Mouse (Mus musculus) cerebellum, adult (tissue): ENCODE data around the gene Rad17.
A peak's percentile ranks its signal among the peaks of the same experiment; 100 is the strongest.

Experiments
- ATAC-seq: cut with Nextera tagmentation; 2 replicates; pipeline ENCODE4 v1.9.2; 2017; ENCODE audit warnings: mild to moderate bottlenecking, moderate library complexity, mixed read lengths; ENCODE audit not compliant: insufficient number of reproducible peaks, low FRiP score, low TSS enrichment

The Rad17 gene

GRCm38 (mm10) chr13:100616181-100617087 is 34.4 kb downstream of the Rad17 start, which contains the start of gene Marveld2:
Gene Marveld2, minus strand, starts transcription at chr13:100616971.
- ATAC-seq: peak; percentile 93

- ATAC-seq: no peak
Observed at GRCm38 (mm10) chr13:100612903-100613302, 37.9 kb downstream of the Rad17 start.

- peak; percentile 37; the same call in 1 of the 2 replicates for ATAC-seq
Observed at GRCm38 (mm10) chr13:100612251-100612650, 38.6 kb downstream of the Rad17 start.

GRCm38 (mm10) chr13:100611266-100611665 is 39.6 kb downstream of the Rad17 start:
- no peak for ATAC-seq

GRCm38 (mm10) chr13:100607756-100608155 is 43.1 kb downstream of the Rad17 start:
- ATAC-seq: no peak

GRCm38 (mm10) chr13:100605845-100606244 is 45.0 kb downstream of the Rad17 start:
- no peak for ATAC-seq

- ATAC-seq: no peak
Observed at GRCm38 (mm10) chr13:100603738-100604095, 47.1 kb downstream of the Rad17 start.

GRCm38 (mm10) chr13:100603031-100603737 is 47.7 kb downstream of the Rad17 start:
- ATAC-seq: no peak

GRCm38 (mm10) chr13:100602239-100602902 is 48.5 kb downstream of the Rad17 start:
- ATAC-seq: no peak

GRCm38 (mm10) chr13:100601034-100601433 is 49.8 kb downstream of the Rad17 start:
- ATAC-seq: no peak

- ATAC-seq: no peak
Observed at GRCm38 (mm10) chr13:100600317-100600716, 50.5 kb downstream of the Rad17 start.

- no peak for ATAC-seq
Observed at GRCm38 (mm10) chr13:100597284-100597683, 53.6 kb downstream of the Rad17 start.

GRCm38 (mm10) chr13:100595552-100595885 is 55.3 kb downstream of the Rad17 start:
- no peak for ATAC-seq

GRCm38 (mm10) chr13:100594838-100595551 is 55.9 kb downstream of the Rad17 start:
- no peak for ATAC-seq

- ATAC-seq: peak; percentile 68
Observed at GRCm38 (mm10) chr13:100594041-100594792, 56.6 kb downstream of the Rad17 start.

- ATAC-seq: peak; percentile 52; the same call in 1 of the 2 replicates
Observed at GRCm38 (mm10) chr13:100588646-100589045, 62.2 kb downstream of the Rad17 start.

- no peak for ATAC-seq
Observed at GRCm38 (mm10) chr13:100582144-100582543, 68.7 kb downstream of the Rad17 start.

- ATAC-seq: no peak; the same call in 1 of the 2 replicates
Observed at GRCm38 (mm10) chr13:100581701-100582100, 69.2 kb downstream of the Rad17 start.

GRCm38 (mm10) chr13:100579951-100580350 is 70.9 kb downstream of the Rad17 start:
- no peak for ATAC-seq

- no peak for ATAC-seq
Observed at GRCm38 (mm10) chr13:100579220-100579619, 71.6 kb downstream of the Rad17 start.
